Mouse (Mus musculus) kidney, postnatal 36 days (tissue): ENCODE data around the gene Nicn1.
A peak's percentile ranks its signal among the peaks of the same experiment; 100 is the strongest.

Source experiments
- DNase-seq, 2 experiments: peaks; one replicate each; pipeline ENCODE4 v3.0.0; 2021 to 2022; ENCODE audit warnings: mixed read lengths in 2 of 2

The Nicn1 gene

GRCm38 (mm10) chr9:108290016-108290750 lies at the start of gene Nicn1:
Gene Nicn1 (plus strand): TSS chr9:108290429.
- DNase-seq, result peak; percentile 92 to 98

GRCm38 (mm10) chr9:108244540-108244939 lies 45.7 kb upstream of the Nicn1 start:
- DNase-seq, result no peak

GRCm38 (mm10) chr9:108244984-108245383 lies 45.2 kb upstream of the Nicn1 start:
- DNase-seq, result peak in 1 of 2 experiments; percentile 33

GRCm38 (mm10) chr9:108248957-108249356 lies 41.3 kb upstream of the Nicn1 start:
- no peak for DNase-seq

- no peak for DNase-seq
Observed at GRCm38 (mm10) chr9:108251877-108252276, 38.4 kb upstream of the Nicn1 start.

- DNase-seq, result no peak
Observed at GRCm38 (mm10) chr9:108252766-108253165, 37.5 kb upstream of the Nicn1 start.

GRCm38 (mm10) chr9:108260526-108260925 lies 29.7 kb upstream of the Nicn1 start:
- no peak for DNase-seq

- no peak for DNase-seq
Observed at GRCm38 (mm10) chr9:108261865-108262264, 28.4 kb upstream of the Nicn1 start.

GRCm38 (mm10) chr9:108262494-108263049 lies 27.7 kb upstream of the Nicn1 start:
- peak; percentile 16 to 18 for DNase-seq

GRCm38 (mm10) chr9:108263131-108263681 lies 27.0 kb upstream of the Nicn1 start:
- DNase-seq, result peak; percentile 73 to 82

- DNase-seq, result peak; percentile 100
Observed at GRCm38 (mm10) chr9:108263690-108264190, 26.5 kb upstream of the Nicn1 start, which contains the start of gene Dag1. Gene Dag1 (minus strand): TSS chr9:108263958.

- peak; percentile 58 to 68 for DNase-seq
Observed at GRCm38 (mm10) chr9:108264191-108264921, 25.9 kb upstream of the Nicn1 start.

GRCm38 (mm10) chr9:108266261-108266935 lies 23.8 kb upstream of the Nicn1 start:
- no peak for DNase-seq

GRCm38 (mm10) chr9:108267691-108268090 lies 22.5 kb upstream of the Nicn1 start:
- peak; percentile 14 to 46 for DNase-seq

- peak; percentile 15 to 21 for DNase-seq
Observed at GRCm38 (mm10) chr9:108268701-108269100, 21.5 kb upstream of the Nicn1 start.

- peak; percentile 58 to 65 for DNase-seq
Observed at GRCm38 (mm10) chr9:108271941-108272340, 18.3 kb upstream of the Nicn1 start.

- no peak for DNase-seq
Observed at GRCm38 (mm10) chr9:108272691-108273090, 17.5 kb upstream of the Nicn1 start.

- DNase-seq, result no peak
Observed at GRCm38 (mm10) chr9:108273485-108273884, 16.7 kb upstream of the Nicn1 start.

GRCm38 (mm10) chr9:108274476-108275330 lies 15.5 kb upstream of the Nicn1 start:
- peak in 1 of 2 experiments; percentile 11 for DNase-seq

- DNase-seq, result no peak
Observed at GRCm38 (mm10) chr9:108275331-108275659, 14.9 kb upstream of the Nicn1 start.

GRCm38 (mm10) chr9:108278697-108279450 lies 11.4 kb upstream of the Nicn1 start:
- DNase-seq, result peak; percentile 50 to 80
